Mouse (Mus musculus) heart, postnatal 0 days (tissue): ENCODE measurements at regions not wholly inside any gene's neighbourhood (a gene's known extent, or its start where the extent isn't known, plus 50 kb on each side); places are given as distances from the start of the nearest gene placed in this dataset.

Experiments used
- CTCF ChIP-seq: IDR thresholded peaks from 2 replicates; pipeline ENCODE4 v1.5.1; 2016; ENCODE audit warnings: antibody characterized with exemption, control low read depth, low read depth
- EP300 ChIP-seq: IDR thresholded peaks from 2 replicates; pipeline ENCODE4 v1.6.1; 2016; ENCODE audit warnings: antibody characterized with exemption, low read depth

DNA sequence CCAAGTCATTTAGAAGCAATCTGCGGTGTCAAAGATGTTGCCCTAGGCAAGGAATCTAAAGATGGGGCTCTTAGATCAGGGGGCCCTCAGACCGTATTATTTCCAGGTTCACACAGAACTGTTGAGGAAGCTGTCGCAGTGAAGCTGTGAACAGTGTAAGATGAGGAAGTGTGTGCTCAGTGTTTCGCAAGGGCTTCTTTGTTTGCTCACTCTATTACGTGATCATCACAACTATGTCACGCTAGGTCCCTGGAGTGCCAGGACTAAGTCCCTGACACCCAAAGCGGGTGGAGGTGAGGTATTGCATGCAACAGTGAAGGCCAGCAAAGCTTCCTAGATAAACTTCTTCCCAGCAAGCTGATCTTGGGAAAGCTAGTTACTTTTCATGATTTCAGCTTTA lies 254.4 kb downstream of the Hlx start:
- TF ChIP-seq EP300 (no peak), CTCF (no peak)
